Mouse (Mus musculus) retina, postnatal 7 days (tissue): Measurements from ENCODE around the gene Olfr1252.

Experiments used
- DNase-seq: peaks from one replicate; pipeline ENCODE4 v3.0.0-alpha.2; 2012; ENCODE audit warnings: low read depth, low spot score

Gene Olfr1252

GRCm38 (mm10) chr2:89724912-89725311, at the start of gene Olfr1252:
Gene Olfr1252, minus strand, starts transcription at chr2:89725012.
- no peak for DNase-seq

DNA sequence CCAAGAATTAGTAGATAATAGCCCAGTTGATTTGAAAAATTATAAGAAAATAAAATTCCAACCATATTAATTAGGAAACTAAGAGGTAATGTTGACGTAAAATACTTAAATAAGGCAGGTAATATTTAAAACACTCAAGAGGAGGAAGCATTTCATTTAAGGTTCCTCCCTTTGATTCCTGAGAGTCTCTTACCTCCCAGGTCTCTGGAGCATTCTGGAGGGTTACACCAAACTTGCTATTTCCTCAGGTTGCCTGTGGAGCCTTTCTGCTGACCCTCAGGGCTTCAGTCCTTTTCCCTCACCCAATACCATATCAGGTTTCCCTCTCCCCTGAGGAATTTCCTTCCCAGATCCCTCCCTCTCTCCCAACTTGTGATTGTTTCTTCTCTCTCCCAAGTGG, 32.2 kb upstream of the Olfr1252 start, which contains the start of gene Olfr1253:
TSS of gene Olfr1253 (minus strand) at position 101 of the 400 bp plus-strand sequence.
- no peak for DNase-seq

DNA sequence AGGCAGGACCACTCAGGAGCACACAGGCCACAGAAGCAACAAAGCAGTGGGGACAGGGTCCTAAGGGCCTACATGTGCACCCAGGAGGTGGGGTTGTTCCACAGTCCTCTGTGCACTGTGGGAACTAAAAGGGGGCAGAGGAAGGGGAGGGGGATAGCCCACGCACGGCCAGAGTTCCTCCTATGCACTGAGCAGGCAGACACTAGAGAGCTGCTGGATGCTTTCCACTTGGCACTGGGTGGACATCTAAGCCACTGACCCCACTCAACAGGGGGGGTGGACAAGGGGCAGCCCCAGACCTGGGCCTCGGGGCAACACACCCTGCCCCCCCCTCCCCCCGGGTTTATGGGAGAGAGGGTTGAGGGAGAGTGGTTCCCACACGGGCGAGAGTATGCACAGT, 32.8 kb downstream of the Olfr1252 start:
- DNase-seq = no peak

DNA sequence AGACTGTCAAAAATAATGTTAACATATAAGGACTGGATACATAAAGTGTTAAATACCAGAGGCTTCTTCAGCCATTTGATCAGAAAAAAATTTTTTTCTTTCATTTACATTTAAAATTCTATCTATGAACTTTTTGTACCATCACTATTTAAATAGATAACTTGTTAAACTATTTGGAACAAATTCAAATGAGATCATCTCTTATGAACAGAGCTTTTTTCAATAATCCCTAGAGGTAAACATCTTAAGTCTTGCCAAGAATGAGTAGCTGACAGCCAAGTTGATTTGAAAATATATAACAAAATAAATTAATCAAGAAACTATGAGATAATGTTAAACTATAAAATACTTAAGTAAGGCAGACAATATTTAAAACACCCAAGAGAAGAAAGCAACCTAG, 53.0 kb downstream of the Olfr1252 start, which contains the start of gene Olfr1251:
TSS of gene Olfr1251 (minus strand) at position 101 of the 400 bp plus-strand sequence.
- DNase-seq = no peak
